Mouse (Mus musculus) E14TG2a.4 (cell line): Measurements from ENCODE around the gene Epn3.

Experiments
- H3K27me3 ChIP-seq: 2 replicates; pipeline ENCODE4 v1.6.1; 2014; ENCODE audit warnings: low read length, control low read depth; ENCODE audit not compliant: insufficient read depth
- H3K36me3 ChIP-seq: 2 replicates; pipeline ENCODE4 v1.6.1; 2014; ENCODE audit warnings: low read length, control low read depth; ENCODE audit not compliant: insufficient read depth
- H3K4me1 ChIP-seq: replicated peaks from 2 replicates; pipeline ENCODE4 v1.6.1; 2014; ENCODE audit warnings: low read depth, low read length, control low read depth
- H3K4me3 ChIP-seq: replicated peaks from 2 replicates; pipeline ENCODE4 v1.5.1; 2014; ENCODE audit warnings: mild to moderate bottlenecking, low read length
- H3K9me3 ChIP-seq: 2 replicates; pipeline ENCODE4 v1.6.1; 2014; ENCODE audit warnings: low read length, control low read depth
- CTCF ChIP-seq: conservative IDR thresholded peaks from 2 replicates; pipeline ENCODE4 v1.5.1; 2014; ENCODE audit warnings: low read length
- NANOG ChIP-seq: IDR thresholded peaks from 2 replicates; pipeline ENCODE4 v1.6.1; 2014; ENCODE audit warnings: borderline replicate concordance, low read length, mixed read lengths
- POU5F1 ChIP-seq: IDR thresholded peaks from 2 replicates; pipeline ENCODE4 v1.6.1; 2014; ENCODE audit warnings: low read length, borderline replicate concordance

The Epn3 gene

GRCm38 (mm10) chr11:94455161-94455820 is 44.5 kb downstream of the Epn3 start:
- H3K36me3 ChIP-seq, result no peaks in the 10 kb centered on the region
- H3K27me3 ChIP-seq, result peaks cover 51% of the 10 kb centered on the region
- H3K4me3 ChIP-seq, result no peak overlapping the region
- peaks cover 21% of the 10 kb centered on the region for H3K4me1 ChIP-seq
- no peaks in the 10 kb centered on the region for H3K9me3 ChIP-seq
- TF ChIP-seq NANOG (no peak), POU5F1 (no peak), CTCF (no peak)

GRCm38 (mm10) chr11:94454756-94455155 is 45.0 kb downstream of the Epn3 start:
- Histone ChIP-seq H3K9me3 (no peaks in the 10 kb centered on the region), H3K4me3 (no peak overlapping the region), H3K27me3 (peaks cover 55% of the 10 kb centered on the region), H3K4me1 (peaks cover 26% of the 10 kb centered on the region), H3K36me3 (no peaks in the 10 kb centered on the region)
- no peak for TF ChIP-seq POU5F1
- TF ChIP-seq NANOG, result no peak
- TF ChIP-seq CTCF, result no peak

GRCm38 (mm10) chr11:94451091-94451773 is 48.5 kb downstream of the Epn3 start:
- Histone ChIP-seq H3K27me3 (peaks cover 71% of the 10 kb centered on the region), H3K36me3 (no peaks in the 10 kb centered on the region), H3K4me3 (no peak overlapping the region), H3K4me1 (peaks cover 34% of the 10 kb centered on the region), H3K9me3 (no peaks in the 10 kb centered on the region)
- no peak for TF ChIP-seq POU5F1
- no peak for TF ChIP-seq CTCF
- TF ChIP-seq NANOG, result no peak

GRCm38 (mm10) chr11:94449886-94450285 is 49.9 kb downstream of the Epn3 start:
- TF ChIP-seq POU5F1, result no peak
- no peak for TF ChIP-seq NANOG
- TF ChIP-seq CTCF, result no peak
- Histone ChIP-seq H3K27me3 (peaks cover 72% of the 10 kb centered on the region), H3K9me3 (no peaks in the 10 kb centered on the region), H3K4me3 (no peak overlapping the region), H3K36me3 (no peaks in the 10 kb centered on the region), H3K4me1 (peaks cover 27% of the 10 kb centered on the region; the same call in 1 of the 2 replicates)

- H3K9me3 ChIP-seq, result no peaks in the 10 kb centered on the region
- H3K27me3 ChIP-seq, result peaks cover 72% of the 10 kb centered on the region
- no peaks in the 10 kb centered on the region for H3K36me3 ChIP-seq
- H3K4me3 ChIP-seq, result no peak overlapping the region
- TF ChIP-seq NANOG (no peak), POU5F1 (no peak), CTCF (no peak)
- peaks cover 23% of the 10 kb centered on the region; the same call in 1 of the 2 replicates for H3K4me1 ChIP-seq
These were observed 50.5 kb downstream of the Epn3 start for GRCm38 (mm10) chr11:94449239-94449638.

GRCm38 (mm10) chr11:94447017-94447416 is 52.8 kb downstream of the Epn3 start:
- no peaks in the 10 kb centered on the region for H3K9me3 ChIP-seq
- TF ChIP-seq POU5F1 (no peak), NANOG (no peak), CTCF (no peak)
- no peaks in the 10 kb centered on the region for H3K36me3 ChIP-seq
- no peak overlapping the region for H3K4me3 ChIP-seq
- H3K4me1 ChIP-seq, result peaks cover 26% of the 10 kb centered on the region; the same call in 1 of the 2 replicates
- peaks cover 84% of the 10 kb centered on the region for H3K27me3 ChIP-seq

GRCm38 (mm10) chr11:94445300-94445699 is 54.5 kb downstream of the Epn3 start:
- Histone ChIP-seq H3K27me3 (peaks cover 68% of the 10 kb centered on the region), H3K4me1 (peaks cover 17% of the 10 kb centered on the region; the same call in 1 of the 2 replicates), H3K9me3 (no peaks in the 10 kb centered on the region), H3K4me3 (no peak overlapping the region), H3K36me3 (no peaks in the 10 kb centered on the region)
- no peak for TF ChIP-seq POU5F1
- TF ChIP-seq CTCF, result no peak
- TF ChIP-seq NANOG, result no peak

- peaks cover 68% of the 10 kb centered on the region for H3K27me3 ChIP-seq
- no peak overlapping the region for H3K4me3 ChIP-seq
- TF ChIP-seq POU5F1 (no peak), NANOG (no peak), CTCF (no peak)
- no peaks in the 10 kb centered on the region for H3K9me3 ChIP-seq
- no peaks in the 10 kb centered on the region for H3K36me3 ChIP-seq
- peaks cover 12% of the 10 kb centered on the region; the same call in 1 of the 2 replicates for H3K4me1 ChIP-seq
These were observed 54.9 kb downstream of the Epn3 start for GRCm38 (mm10) chr11:94444829-94445228.
